Mouse (Mus musculus) forebrain, embryonic 11.5 days (tissue): ENCODE measurements at regions not wholly inside any gene's neighbourhood (a gene's known extent, or its start where the extent isn't known, plus 50 kb on each side); places are given as distances from the start of the nearest gene placed in this dataset.

Experiments used
- ATAC-seq: fragments of 200-750 bp; cut with Nextera tagmentation; replicated peaks from 2 replicates; pipeline ENCODE4 v1.8.0; 2017; ENCODE audit warnings: moderate TSS enrichment; ENCODE audit not compliant: low FRiP score
- DNase-seq: peaks from one replicate; pipeline ENCODE4 v3.0.0-alpha.2; 2017; ENCODE audit warnings: low spot score
- H3K27ac ChIP-seq: fragments of 300-500 bp; sonication (generic); 2 replicates; pipeline ENCODE4 v1.5.1; 2014; ENCODE audit warnings: low read depth, low read length
- H3K27me3 ChIP-seq: fragments of 300-500 bp; sonication (generic); 2 replicates; pipeline ENCODE4 v1.6.1; 2014; ENCODE audit warnings: mild to moderate bottlenecking, low read length, mixed read lengths; ENCODE audit not compliant: control insufficient read depth, insufficient read depth
- H3K36me3 ChIP-seq: fragments of 300-500 bp; sonication (generic); 2 replicates; pipeline ENCODE4 v1.6.1; 2014; ENCODE audit warnings: mild to moderate bottlenecking, low read length, moderate library complexity, mixed read lengths; ENCODE audit not compliant: control insufficient read depth, insufficient read depth
- H3K4me1 ChIP-seq: fragments of 300-500 bp; sonication (generic); replicated peaks from 2 replicates; pipeline ENCODE4 v1.6.1; 2014; ENCODE audit warnings: low read length, mixed read lengths; ENCODE audit not compliant: control insufficient read depth, insufficient read depth
- H3K4me2 ChIP-seq: fragments of 300-500 bp; sonication (generic); 2 replicates; pipeline ENCODE4 v1.6.1; 2014; ENCODE audit warnings: low read depth, mild to moderate bottlenecking, low read length, moderate library complexity, mixed read lengths; ENCODE audit not compliant: severe bottlenecking
- H3K4me3 ChIP-seq: fragments of 300-500 bp; sonication (generic); 2 replicates; pipeline ENCODE4 v1.5.1; 2014; ENCODE audit warnings: low read depth, low read length
- H3K9ac ChIP-seq: fragments of 300-500 bp; sonication (generic); 2 replicates; pipeline ENCODE4 v1.6.1; 2014; ENCODE audit warnings: low read length
- H3K9me3 ChIP-seq: fragments of 300-500 bp; sonication (generic); 2 replicates; pipeline ENCODE4 v1.6.1; 2016; ENCODE audit warnings: low read length, mixed read lengths; ENCODE audit not compliant: control insufficient read depth
- WGBS: fragments of 180-500 bp; shearing (Covaris S2); extraction: QIAGEN DNeasy Blood & Tissue Kit; methylation state at CpG from one replicate; pipeline ENCODE4 v1.1.7; 2014; 5-methylcytosine and 5-hydroxymethylcytosine counted together

DNA sequence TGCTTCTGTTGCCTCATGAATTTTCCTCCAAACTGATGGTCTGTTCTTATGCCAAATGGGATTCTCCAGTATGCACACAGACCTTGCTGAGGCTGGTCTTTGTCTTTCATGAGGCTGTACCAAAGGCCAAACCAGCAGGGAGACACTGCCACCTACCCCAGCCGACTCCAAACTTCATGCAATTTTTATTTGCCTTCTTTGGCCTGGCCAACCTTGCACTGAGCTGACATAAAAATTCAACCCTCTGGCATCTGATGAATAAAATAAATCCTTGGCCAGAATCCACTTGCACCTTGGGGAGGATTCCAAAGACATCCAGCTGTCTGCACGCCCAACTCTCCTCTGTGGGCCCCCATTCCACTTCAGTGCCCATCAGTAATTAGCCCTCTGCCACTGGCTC is 126.0 kb upstream of the Nmur2 start:
- DNase-seq (no peak), ATAC-seq (no peak)
- no peaks in the 10 kb centered on the region for H3K9me3 ChIP-seq
- no peaks in the 10 kb centered on the region for H3K27me3 ChIP-seq
- 43% methylated on average over 2 of the region's 2 CpGs for WGBS
- H3K36me3 ChIP-seq: no peaks in the 10 kb centered on the region
- no peak overlapping the region for H3K9ac ChIP-seq
- no peak overlapping the region for H3K4me3 ChIP-seq
- no peak overlapping the region for H3K4me2 ChIP-seq
- no peaks in the 10 kb centered on the region for H3K4me1 ChIP-seq
- H3K27ac ChIP-seq: no peak overlapping the region

DNA sequence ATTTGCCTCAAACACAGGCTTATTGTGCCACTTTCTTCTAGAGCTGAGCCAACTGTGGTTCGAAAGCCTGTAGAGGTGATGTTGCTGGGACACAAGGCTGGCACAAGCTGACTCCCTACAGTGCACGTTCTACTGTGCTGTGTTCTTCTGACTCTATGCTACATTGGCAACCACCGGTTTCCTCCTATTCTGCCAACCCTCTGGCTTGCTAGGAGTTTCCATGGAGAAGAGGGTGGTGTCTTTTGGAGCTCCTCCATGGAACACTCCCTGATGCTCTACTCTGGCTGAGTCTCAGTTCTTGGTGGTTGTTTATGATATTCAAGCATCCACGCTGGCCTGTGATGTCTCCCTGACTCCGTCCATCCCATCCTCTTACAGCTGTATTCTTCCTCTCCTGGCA is 124.9 kb upstream of the Nmur2 start:
- no peaks in the 10 kb centered on the region for H3K27me3 ChIP-seq
- no peak overlapping the region for H3K4me2 ChIP-seq
- H3K4me1 ChIP-seq: no peaks in the 10 kb centered on the region
- H3K4me3 ChIP-seq: no peak overlapping the region
- 93% methylated on average over 5 of the region's 5 CpGs for WGBS
- ATAC-seq (no peak), DNase-seq (no peak)
- H3K9me3 ChIP-seq: no peaks in the 10 kb centered on the region
- no peaks in the 10 kb centered on the region for H3K36me3 ChIP-seq
- no peak overlapping the region for H3K9ac ChIP-seq
- H3K27ac ChIP-seq: no peak overlapping the region

GRCm38 (mm10) chr11:56160286-56160685 is 119.5 kb upstream of the Nmur2 start:
- DNase-seq (no peak), ATAC-seq (no peak)
- no peaks in the 10 kb centered on the region for H3K27me3 ChIP-seq

DNA sequence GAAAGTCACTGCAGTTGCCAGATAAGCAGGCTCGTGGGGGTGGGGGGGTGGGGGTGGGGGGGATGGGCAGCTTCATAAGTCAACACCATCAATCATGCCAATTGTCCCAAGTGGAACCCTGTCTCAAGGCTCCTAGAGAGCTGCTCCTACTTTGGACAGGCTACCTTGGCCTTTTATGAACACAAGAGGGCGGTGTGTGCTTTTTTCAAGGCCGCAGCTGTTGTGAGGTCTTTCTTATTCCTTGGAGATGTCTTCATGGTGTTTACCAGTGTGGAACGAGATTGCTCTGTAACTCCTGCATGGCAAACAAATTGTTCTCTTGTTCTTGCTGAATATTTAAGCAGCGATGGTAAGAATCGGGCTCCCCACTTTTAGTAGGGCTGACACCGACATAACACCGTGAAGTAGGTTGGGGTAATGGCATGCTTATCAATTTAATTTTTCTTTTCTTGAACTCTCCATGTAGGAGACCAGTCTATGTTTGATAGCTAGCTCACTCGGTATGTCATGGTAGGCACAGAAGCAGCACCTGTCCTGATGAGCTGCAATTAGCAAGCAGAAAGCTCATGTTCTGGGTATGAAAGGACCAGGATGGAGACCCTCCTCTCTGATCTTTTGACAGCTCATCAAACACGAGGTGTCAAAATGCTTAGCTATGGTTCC is 118.7 kb upstream of the Nmur2 start:
- H3K4me3 ChIP-seq: no peak overlapping the region
- H3K27ac ChIP-seq: no peak overlapping the region
- H3K9me3 ChIP-seq: no peaks in the 10 kb centered on the region
- WGBS: 48% methylated on average over 10 of the region's 10 CpGs
- DNase-seq (peak; percentile 61), ATAC-seq (peak; percentile 70; the same call in 1 of the 2 replicates)
- no peaks in the 10 kb centered on the region for H3K4me1 ChIP-seq
- no peak overlapping the region for H3K4me2 ChIP-seq
- no peak overlapping the region for H3K9ac ChIP-seq
- no peaks in the 10 kb centered on the region for H3K36me3 ChIP-seq
- H3K27me3 ChIP-seq: no peaks in the 10 kb centered on the region

More at GRCm38 (mm10) chr11:56160286-56160685, 119.5 kb upstream of the Nmur2 start:
- H3K9me3 ChIP-seq: no peaks in the 10 kb centered on the region
- no peak overlapping the region for H3K4me2 ChIP-seq
- no peaks in the 10 kb centered on the region for H3K4me1 ChIP-seq
- 52% methylated on average over 2 of the region's 2 CpGs for WGBS
- H3K9ac ChIP-seq: no peak overlapping the region
- no peak overlapping the region for H3K4me3 ChIP-seq
- H3K27ac ChIP-seq: no peak overlapping the region
- H3K36me3 ChIP-seq: no peaks in the 10 kb centered on the region

- no peak overlapping the region for H3K4me2 ChIP-seq
- 6% methylated on average over 13 of the region's 13 CpGs for WGBS
- no peaks in the 10 kb centered on the region for H3K9me3 ChIP-seq
- peak; percentile 39; the same call in 1 of the 2 replicates for ATAC-seq
- H3K9ac ChIP-seq: no peak overlapping the region
- peaks cover 10% of the 10 kb centered on the region; the same call in 1 of the 2 replicates for H3K27me3 ChIP-seq
- H3K27ac ChIP-seq: no peak overlapping the region
- DNase-seq: peak; percentile 64
- H3K4me3 ChIP-seq: no peak overlapping the region
- peaks cover 3% of the 10 kb centered on the region; the same call in 1 of the 2 replicates for H3K4me1 ChIP-seq
- no peaks in the 10 kb centered on the region for H3K36me3 ChIP-seq
These were observed 110.1 kb upstream of the Nmur2 start for GRCm38 (mm10) chr11:56150825-56151342.

- WGBS: 50% methylated on average over 1 of the region's 1 CpGs
- H3K9me3 ChIP-seq: no peaks in the 10 kb centered on the region
- peaks cover 3% of the 10 kb centered on the region; the same call in 1 of the 2 replicates for H3K4me1 ChIP-seq
- peaks cover 10% of the 10 kb centered on the region; the same call in 1 of the 2 replicates for H3K27me3 ChIP-seq
- ATAC-seq (no peak), DNase-seq (no peak)
- H3K4me3 ChIP-seq: no peak overlapping the region
- no peaks in the 10 kb centered on the region for H3K36me3 ChIP-seq
- H3K4me2 ChIP-seq: no peak overlapping the region
- H3K27ac ChIP-seq: no peak overlapping the region
- no peak overlapping the region for H3K9ac ChIP-seq
These were observed 108.9 kb upstream of the Nmur2 start for GRCm38 (mm10) chr11:56149752-56150151.

DNA sequence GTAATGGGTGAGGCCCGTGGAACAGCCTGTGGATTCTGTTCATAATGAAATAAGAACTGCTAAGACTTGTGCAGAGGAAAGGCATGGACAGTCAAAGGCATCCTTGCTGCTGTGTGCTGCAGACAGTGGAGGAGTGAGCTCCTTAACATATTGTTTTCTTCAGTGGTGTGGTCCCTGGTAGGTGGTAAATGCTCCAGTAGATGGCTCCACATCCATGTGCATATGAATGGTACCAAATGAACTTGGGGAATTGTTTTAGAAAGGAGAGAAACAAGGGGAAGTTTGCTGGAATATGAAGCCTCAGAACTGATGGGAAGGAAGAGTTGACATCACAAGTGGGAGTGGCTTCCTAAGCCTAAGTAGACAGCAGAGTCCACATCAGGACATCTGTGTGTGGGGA is 108.1 kb upstream of the Nmur2 start:
- H3K9ac ChIP-seq: no peak overlapping the region
- no peak overlapping the region for H3K27ac ChIP-seq
- ATAC-seq (no peak), DNase-seq (no peak)
- H3K36me3 ChIP-seq: no peaks in the 10 kb centered on the region
- 70% methylated on average over 1 of the region's 1 CpGs for WGBS
- H3K9me3 ChIP-seq: no peaks in the 10 kb centered on the region
- no peak overlapping the region for H3K4me3 ChIP-seq
- peaks cover 7% of the 10 kb centered on the region; the same call in 1 of the 2 replicates for H3K27me3 ChIP-seq
- H3K4me1 ChIP-seq: peaks cover 3% of the 10 kb centered on the region; the same call in 1 of the 2 replicates
- no peak overlapping the region for H3K4me2 ChIP-seq

DNA sequence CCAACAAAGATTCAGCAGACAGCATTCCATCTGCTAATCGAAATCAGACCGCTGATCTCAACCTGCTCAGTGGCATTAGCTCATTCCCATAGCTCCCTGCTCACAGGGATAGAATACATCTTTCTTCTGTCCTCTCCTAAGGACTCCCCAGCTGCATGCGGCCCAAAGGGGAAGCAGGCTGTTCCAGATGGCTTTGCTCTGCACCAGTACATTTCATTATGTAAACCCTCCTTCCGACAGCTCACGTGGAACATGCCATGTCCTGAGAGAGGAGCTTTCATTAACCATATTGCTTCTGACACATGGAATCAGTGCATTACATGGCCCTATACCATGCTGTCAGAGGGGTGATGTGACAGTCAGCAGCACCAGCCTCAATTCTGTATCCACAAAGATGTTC is 105.9 kb upstream of the Nmur2 start:
- Histone ChIP-seq H3K9ac (no peak overlapping the region), H3K4me3 (no peak overlapping the region), H3K36me3 (no peaks in the 10 kb centered on the region), H3K4me2 (no peak overlapping the region), H3K4me1 (peaks cover 3% of the 10 kb centered on the region; the same call in 1 of the 2 replicates), H3K27me3 (peaks cover 2% of the 10 kb centered on the region; the same call in 1 of the 2 replicates), H3K9me3 (no peaks in the 10 kb centered on the region), H3K27ac (no peak overlapping the region)
- DNase-seq (no peak), ATAC-seq (no peak)
- WGBS: 83% methylated on average over 5 of the region's 5 CpGs

DNA sequence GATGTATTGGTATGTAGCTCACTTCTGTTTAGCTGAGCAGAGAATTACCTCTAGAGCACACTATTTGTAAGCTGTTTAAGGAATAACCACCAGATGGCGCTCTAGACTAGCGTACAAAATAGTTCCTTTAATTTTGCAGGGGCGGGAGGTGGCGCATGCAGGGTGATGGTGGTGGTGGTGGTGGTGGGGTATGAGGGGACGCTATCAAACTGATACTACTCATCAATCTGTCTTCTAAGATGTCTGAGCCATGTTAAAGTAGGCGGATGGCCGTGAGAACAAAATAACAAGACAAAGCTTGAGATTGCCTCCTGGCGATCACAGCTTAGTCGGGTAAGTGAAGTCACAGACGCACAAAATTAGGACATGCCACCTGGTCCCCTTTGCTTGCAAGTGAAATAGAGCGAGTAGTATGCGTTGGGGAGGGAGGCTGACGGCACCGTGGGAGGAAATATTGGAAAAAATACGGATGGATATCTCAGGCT is 90.6 kb upstream of the Nmur2 start:
- no peak overlapping the region for H3K4me3 ChIP-seq
- WGBS: 32% methylated on average over 15 of the region's 15 CpGs
- H3K9ac ChIP-seq: no peak overlapping the region
- no peaks in the 10 kb centered on the region for H3K9me3 ChIP-seq
- H3K4me2 ChIP-seq: no peak overlapping the region
- H3K27ac ChIP-seq: no peak overlapping the region
- H3K36me3 ChIP-seq: no peaks in the 10 kb centered on the region
- ATAC-seq (no peak), DNase-seq (peak; percentile 62)
- no peaks in the 10 kb centered on the region for H3K27me3 ChIP-seq
- H3K4me1 ChIP-seq: no peaks in the 10 kb centered on the region
